Mouse (Mus musculus): ENCODE measurements around the gene Ppp1r13b. TPM values are rescaled to one million over a fixed set of nuclear protein-coding genes. Genes with fewer than 3 reads are reported as not detected.
A peak's percentile ranks its signal among the peaks of the same experiment; 100 is the strongest.
"Not testable (repeated sequence)": the region's sequence is repeated elsewhere in the genome, so short reads cannot be mapped to it uniquely, and the experiment has no call there.

Gene Ppp1r13b
- total RNA-seq (2014; fragmentation: Nextera tagmentation) (41.7 and 51.5 TPM in 2 replicates), total RNA-seq (2017) (16.4 and 19.7 TPM in 2 replicates), polyA plus RNA-seq (2012) (27.8 and 28.1 TPM in 2 replicates)

GRCm38 (mm10) chr12:111907970-111908681, at the start of gene Ppp1r13b:
Gene Ppp1r13b, minus strand, starts transcription at chr12:111908110.
- peaks cover 66% of the 10 kb centered on the region for H3K4me1 ChIP-seq (ENCODE audit: insufficient read depth, low read depth, low read length)
- peaks cover 9% of the 10 kb centered on the region for H3K36me3 ChIP-seq (replicated peaks)
- peak within 1 kb of the TSS; percentile 74 for H3K4me3 ChIP-seq (ENCODE audit: low read depth, low read length)
- DNase-seq (ENCODE audit: low spot score) (peak; percentile 100), ATAC-seq (ENCODE audit: extremely low read depth, insufficient number of reproducible peaks, low FRiP score, poor library complexity, severe bottlenecking) (peak; percentile 82)
- no peaks in the 10 kb centered on the region for H3K9me3 ChIP-seq (replicated peaks)
- TF ChIP-seq TAL1 (conservative IDR thresholded peaks at IDR 0.05; ENCODE audit: low read depth, low read length) (peak; percentile 82), GATA2 (IDR thresholded peaks at IDR 0.05; ENCODE audit: borderline replicate concordance, low read depth, low read length) (no peak)
- peaks cover 41% of the 10 kb centered on the region for H3K27me3 ChIP-seq (ENCODE audit: insufficient read depth, low read length)

DNA sequence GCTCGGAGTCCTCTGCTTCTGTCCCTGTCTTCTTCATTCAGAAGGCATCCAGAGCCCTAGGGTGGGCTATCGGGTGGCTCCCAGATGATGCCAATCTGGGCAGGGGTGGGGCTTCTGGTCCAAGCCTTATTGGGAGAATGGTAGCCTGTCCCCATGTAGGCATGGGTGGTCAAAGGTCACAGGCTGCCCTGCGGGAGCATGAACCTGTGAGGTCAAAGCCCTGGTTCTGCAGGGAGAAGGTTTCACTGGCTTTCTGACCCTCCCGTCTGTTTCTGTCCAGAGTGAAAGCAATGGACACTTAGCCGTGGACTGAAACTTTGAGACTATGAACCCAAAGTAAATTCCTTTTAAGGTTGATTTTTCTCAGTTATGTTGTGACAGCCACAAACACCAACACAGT, 48.3 kb upstream of the Ppp1r13b start:
- DNase-seq (ENCODE audit: low spot score) = no peak

DNA sequence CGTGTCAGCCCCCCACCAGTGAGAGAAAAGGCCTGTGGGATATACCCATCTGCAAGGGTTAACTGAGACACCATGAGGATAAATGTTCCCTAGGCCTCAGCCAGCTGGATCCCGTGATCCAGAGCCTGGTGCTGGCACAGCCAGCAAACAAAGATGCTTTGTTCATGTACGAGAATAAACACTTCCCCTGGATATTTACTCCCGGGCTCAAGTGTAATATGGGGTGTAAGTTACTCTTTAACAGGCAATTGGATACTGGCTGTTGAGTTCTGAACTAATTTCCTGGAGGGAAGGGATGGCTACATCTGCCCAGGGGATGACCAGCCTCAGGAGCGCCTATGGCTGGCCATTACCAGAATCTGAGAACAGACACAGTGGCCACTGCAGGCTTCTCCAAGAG, 43.8 kb upstream of the Ppp1r13b start:
- Histone ChIP-seq H3K4me1 (ENCODE audit: insufficient read depth, low read depth, low read length) (peaks cover 14% of the 10 kb centered on the region), H3K36me3 (replicated peaks) (peaks cover 2% of the 10 kb centered on the region), H3K27me3 (ENCODE audit: insufficient read depth, low read length) (peaks cover 42% of the 10 kb centered on the region), H3K4me3 (ENCODE audit: low read depth, low read length) (no peak overlapping the region), H3K9me3 (replicated peaks) (no peaks in the 10 kb centered on the region)
- DNase-seq (ENCODE audit: low spot score) = no peak
- TF ChIP-seq GATA2 (IDR thresholded peaks at IDR 0.05; ENCODE audit: borderline replicate concordance, low read depth, low read length) = no peak
- no peak for TF ChIP-seq TAL1 (conservative IDR thresholded peaks at IDR 0.05; ENCODE audit: low read depth, low read length)
- no peak for TF ChIP-seq GATA1 (IDR thresholded peaks at IDR 0.05; ENCODE audit: borderline replicate concordance, low read length)
- TF ChIP-seq POLR2AphosphoS5 (IDR thresholded peaks at IDR 0.05; ENCODE audit: insufficient replicate concordance, low read depth, low read length) = no peak
- no peak for TF ChIP-seq CTCF (IDR thresholded peaks at IDR 0.05; ENCODE audit: low read depth, low read length)
- ATAC-seq (ENCODE audit: extremely low read depth, insufficient number of reproducible peaks, low FRiP score, poor library complexity, severe bottlenecking) = no peak

More for the DNA sequence above, 48.3 kb upstream of the Ppp1r13b start:
- no peak overlapping the region for H3K4me3 ChIP-seq (ENCODE audit: low read depth, low read length)
- H3K9me3 ChIP-seq (replicated peaks) = 0 out of 2 replicates have a peak, but pooled peaks cover 4% of the 10 kb centered on the region
- peaks cover 11% of the 10 kb centered on the region for H3K4me1 ChIP-seq (ENCODE audit: insufficient read depth, low read depth, low read length)
- TF ChIP-seq CTCF (IDR thresholded peaks at IDR 0.05; ENCODE audit: low read depth, low read length) (no peak), TAL1 (conservative IDR thresholded peaks at IDR 0.05; ENCODE audit: low read depth, low read length) (no peak), POLR2AphosphoS5 (IDR thresholded peaks at IDR 0.05; ENCODE audit: insufficient replicate concordance, low read depth, low read length) (no peak), GATA1 (IDR thresholded peaks at IDR 0.05; ENCODE audit: borderline replicate concordance, low read length) (no peak), GATA2 (IDR thresholded peaks at IDR 0.05; ENCODE audit: borderline replicate concordance, low read depth, low read length) (no peak)
- no peak for ATAC-seq (ENCODE audit: extremely low read depth, insufficient number of reproducible peaks, low FRiP score, poor library complexity, severe bottlenecking)
- peaks cover 30% of the 10 kb centered on the region for H3K36me3 ChIP-seq (replicated peaks)
- H3K27me3 ChIP-seq (ENCODE audit: insufficient read depth, low read length) = peaks cover 28% of the 10 kb centered on the region

DNA sequence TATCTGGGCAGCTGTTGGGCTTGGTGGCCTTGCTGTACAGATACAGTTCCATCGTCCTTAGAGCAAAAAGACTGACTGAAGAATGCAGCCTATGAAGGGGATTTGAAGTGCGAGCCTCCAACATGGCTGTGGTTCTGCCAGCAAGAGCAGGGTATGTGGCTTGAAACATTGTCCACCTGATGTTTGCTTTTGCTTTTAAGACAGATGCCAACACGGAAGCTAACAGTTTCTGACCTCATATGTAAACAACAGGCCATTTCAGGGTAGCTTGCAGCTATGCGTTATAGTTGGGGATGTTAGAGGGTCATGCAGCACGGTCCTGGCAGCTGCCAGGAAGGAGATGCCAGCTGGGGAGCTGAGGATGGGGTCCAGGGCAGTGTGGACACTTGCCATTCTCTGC, 42.6 kb upstream of the Ppp1r13b start:
- Histone ChIP-seq H3K36me3 (replicated peaks) (peaks cover 2% of the 10 kb centered on the region), H3K4me1 (ENCODE audit: insufficient read depth, low read depth, low read length) (peaks cover 24% of the 10 kb centered on the region), H3K4me3 (ENCODE audit: low read depth, low read length) (no peak overlapping the region), H3K27me3 (ENCODE audit: insufficient read depth, low read length) (peaks cover 35% of the 10 kb centered on the region), H3K9me3 (replicated peaks) (no peaks in the 10 kb centered on the region)
- no peak for TF ChIP-seq GATA1 (IDR thresholded peaks at IDR 0.05; ENCODE audit: borderline replicate concordance, low read length)
- no peak for TF ChIP-seq GATA2 (IDR thresholded peaks at IDR 0.05; ENCODE audit: borderline replicate concordance, low read depth, low read length)
- TF ChIP-seq CTCF (IDR thresholded peaks at IDR 0.05; ENCODE audit: low read depth, low read length) = no peak
- no peak for TF ChIP-seq POLR2AphosphoS5 (IDR thresholded peaks at IDR 0.05; ENCODE audit: insufficient replicate concordance, low read depth, low read length)
- no peak for TF ChIP-seq TAL1 (conservative IDR thresholded peaks at IDR 0.05; ENCODE audit: low read depth, low read length)
- DNase-seq (ENCODE audit: low spot score) (no peak), ATAC-seq (ENCODE audit: extremely low read depth, insufficient number of reproducible peaks, low FRiP score, poor library complexity, severe bottlenecking) (no peak)

DNA sequence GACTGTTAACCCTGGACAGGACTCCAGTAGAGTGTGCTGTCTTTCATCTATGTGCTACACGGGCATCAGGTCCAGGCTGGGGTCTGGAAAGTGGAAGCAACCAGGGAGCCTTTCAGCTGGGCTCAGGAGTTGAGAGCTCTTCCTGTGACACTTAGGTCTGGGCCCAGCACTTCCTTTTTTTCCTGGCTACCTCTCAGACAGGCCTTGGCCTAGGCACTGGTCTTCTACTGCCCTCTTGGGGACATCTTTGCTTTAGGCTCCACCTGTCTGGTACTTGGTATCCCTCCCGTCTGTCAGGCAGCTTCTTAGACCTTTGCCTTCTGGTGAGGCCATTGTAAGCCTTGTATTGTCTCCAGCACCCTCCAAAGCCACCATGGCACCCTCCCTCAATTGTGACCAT, 38.8 kb upstream of the Ppp1r13b start:
- TF ChIP-seq GATA2 (IDR thresholded peaks at IDR 0.05; ENCODE audit: borderline replicate concordance, low read depth, low read length) = no peak
- TF ChIP-seq POLR2AphosphoS5 (IDR thresholded peaks at IDR 0.05; ENCODE audit: insufficient replicate concordance, low read depth, low read length) = 0 out of 2 replicates have a peak, but pooled peaks have one; percentile 3
- TF ChIP-seq CTCF (IDR thresholded peaks at IDR 0.05; ENCODE audit: low read depth, low read length) = peak; percentile 77; the same call in 1 of the 2 replicates
- no peak for TF ChIP-seq TAL1 (conservative IDR thresholded peaks at IDR 0.05; ENCODE audit: low read depth, low read length)
- TF ChIP-seq GATA1 (IDR thresholded peaks at IDR 0.05; ENCODE audit: borderline replicate concordance, low read length) = no peak
- DNase-seq (ENCODE audit: low spot score) (peak; percentile 86), ATAC-seq (ENCODE audit: extremely low read depth, insufficient number of reproducible peaks, low FRiP score, poor library complexity, severe bottlenecking) (peak; percentile 23)
- peaks cover 14% of the 10 kb centered on the region for H3K27me3 ChIP-seq (ENCODE audit: insufficient read depth, low read length)
- H3K36me3 ChIP-seq (replicated peaks) = peaks cover 19% of the 10 kb centered on the region
- H3K4me1 ChIP-seq (ENCODE audit: insufficient read depth, low read depth, low read length) = peaks cover 58% of the 10 kb centered on the region
- H3K9me3 ChIP-seq (replicated peaks) = no peaks in the 10 kb centered on the region
- H3K4me3 ChIP-seq (ENCODE audit: low read depth, low read length) = peak overlapping the region; percentile 72; the same call in 1 of the 2 replicates

- Histone ChIP-seq H3K36me3 (replicated peaks) (peaks cover 24% of the 10 kb centered on the region), H3K4me1 (ENCODE audit: insufficient read depth, low read depth, low read length) (peaks cover 60% of the 10 kb centered on the region), H3K4me3 (ENCODE audit: low read depth, low read length) (peak overlapping the region; percentile 72; the same call in 1 of the 2 replicates), H3K27me3 (ENCODE audit: insufficient read depth, low read length) (peaks cover 12% of the 10 kb centered on the region)
- 0 out of 2 replicates have a peak, but pooled peaks have one; percentile 5 for TF ChIP-seq POLR2AphosphoS5 (IDR thresholded peaks at IDR 0.05; ENCODE audit: insufficient replicate concordance, low read depth, low read length)
- not testable (repeated sequence) for H3K9me3 ChIP-seq (replicated peaks); DNase-seq (ENCODE audit: low spot score)
- ATAC-seq (ENCODE audit: extremely low read depth, insufficient number of reproducible peaks, low FRiP score, poor library complexity, severe bottlenecking) = peak; percentile 40
These were observed 38.1 kb upstream of the Ppp1r13b start for GRCm38 (mm10) chr12:111945765-111946655.
